ENCODE assay signal across 17 mouse cellular contexts in the genomic region with DNA sequence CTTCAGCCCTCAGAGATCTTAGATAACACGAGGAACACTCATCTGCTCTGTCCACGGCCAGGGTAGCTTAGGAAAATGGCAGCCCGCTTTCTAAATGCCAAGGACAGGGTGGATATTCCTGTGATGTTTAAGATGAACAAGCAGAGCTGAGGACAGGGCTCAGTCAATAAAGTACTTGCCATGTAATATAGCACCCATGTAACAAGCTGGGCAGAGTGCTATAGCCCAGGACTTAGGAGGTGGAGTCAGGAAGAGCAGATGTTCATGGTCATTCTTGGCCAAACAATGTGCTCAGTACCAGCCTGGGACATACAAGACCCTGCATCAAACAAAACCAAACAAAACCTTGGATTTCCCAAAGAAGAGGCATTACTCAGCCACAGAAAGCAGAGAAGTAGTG.
A peak's percentile ranks its signal among the peaks of the same experiment; 100 is the strongest.
DNase-seq lines count a peak whose midpoint lies in the region; ATAC-seq and TF ChIP-seq lines count a peak whose summit lies in the region.
"Had no signal": no experiment of that assay in that cellular context is flagged by ENCODE, and none has a peak within 500 bp of the region (broad histone marks: within the 10 kb centered on the region; RNA-seq: fewer than 3 reads in every experiment).

No protein-coding gene starts in this region.

- no peak for ATAC-seq in hindbrain, embryonic 13.5 days (ENCODE audit: low FRiP score)
- ATAC-seq in hindbrain, postnatal 0 days = no peak
- no peak for ATAC-seq in neural tube, embryonic 15.5 days (ENCODE audit: low FRiP score)
- ATAC-seq: activated CD4-positive, CD25-positive, alpha-beta regulatory T cell, adult 4 months; forebrain, embryonic 16.5 days; Patski had no signal

- H3K4me1 ChIP-seq in hindbrain, embryonic 13.5 days (replicated peaks) = peaks cover 71% of the 10 kb centered on the region
- H3K4me1 ChIP-seq in hindbrain, postnatal 0 days (ENCODE audit: insufficient read depth, low read length) = peaks cover 12% of the 10 kb centered on the region
- peaks cover 63% of the 10 kb centered on the region for H3K4me1 ChIP-seq in neural tube, embryonic 15.5 days

- no peaks in the 10 kb centered on the region for H3K9me3 ChIP-seq in hindbrain, embryonic 13.5 days
- H3K9me3 ChIP-seq in hindbrain, postnatal 0 days (ENCODE audit: low read length) = no peaks in the 10 kb centered on the region
- H3K9me3 ChIP-seq in neural tube, embryonic 15.5 days (replicated peaks) = no peaks in the 10 kb centered on the region
- H3K9me3 ChIP-seq: embryonic facial prominence, embryonic 12.5 days; heart, embryonic 10.5 days had no signal

- intact Hi-C loops in left cerebral cortex, postnatal 4 days (cut with DNase I) = no loop called here
- intact Hi-C loops in left cerebral cortex, postnatal 36 days (cut with DNase I) = no loop called here

- TF ChIP-seq CTCF in hindbrain, postnatal 0 days (IDR thresholded peaks at IDR 0.05; ENCODE audit: low read depth) = no peak

- peak overlapping the region; percentile 25 for H3K27ac ChIP-seq in hindbrain, embryonic 13.5 days
- no peak overlapping the region for H3K27ac ChIP-seq in hindbrain, postnatal 0 days
- peak overlapping the region; percentile 66 for H3K27ac ChIP-seq in neural tube, embryonic 15.5 days (replicated peaks)
- H3K27ac ChIP-seq: embryonic facial prominence, embryonic 12.5 days; heart, embryonic 10.5 days had no signal

- H3K9ac ChIP-seq in hindbrain, embryonic 13.5 days = no peak overlapping the region
- no peak overlapping the region for H3K9ac ChIP-seq in hindbrain, postnatal 0 days (replicated peaks; ENCODE audit: low read length)
- H3K9ac ChIP-seq in neural tube, embryonic 15.5 days (replicated peaks) = no peak overlapping the region
- H3K9ac ChIP-seq: embryonic facial prominence, embryonic 12.5 days had no signal

- no peaks in the 10 kb centered on the region for H3K36me3 ChIP-seq in hindbrain, embryonic 13.5 days
- H3K36me3 ChIP-seq in hindbrain, postnatal 0 days (ENCODE audit: insufficient read depth, low read length) = no peaks in the 10 kb centered on the region
- no peaks in the 10 kb centered on the region for H3K36me3 ChIP-seq in neural tube, embryonic 15.5 days
- H3K36me3 ChIP-seq: embryonic facial prominence, embryonic 12.5 days; heart, embryonic 10.5 days had no signal

- no peak overlapping the region for H3K4me2 ChIP-seq in hindbrain, embryonic 13.5 days
- H3K4me2 ChIP-seq in hindbrain, postnatal 0 days (ENCODE audit: low read depth, low read length) = no peak overlapping the region
- H3K4me2 ChIP-seq in neural tube, embryonic 15.5 days = no peak overlapping the region
- H3K4me2 ChIP-seq: embryonic facial prominence, embryonic 12.5 days had no signal

- peak; percentile 5 for DNase-seq in adrenal gland, postnatal 10 days
- no peak for DNase-seq in adrenal gland, adult 18-20 months (ENCODE audit: low spot score in 2 of 2)
- DNase-seq in hindbrain, postnatal 0 days (ENCODE audit: low spot score) = no peak
- peak; percentile 53 for DNase-seq in left cerebral cortex, postnatal 4 days
- no peak for DNase-seq in left cerebral cortex, postnatal 36 days (ENCODE audit: low spot score in 2 of 2)
- DNase-seq: gastrocnemius, postnatal 10 days; heart, postnatal 10 days; kidney, adult 11 months; kidney, adult 9 months had no signal

- WGBS in hindbrain, embryonic 13.5 days = 83% methylated on average over 3 of the region's 3 CpGs
- 71% methylated on average over 3 of the region's 3 CpGs for WGBS in hindbrain, postnatal 0 days
- 76% methylated on average over 3 of the region's 3 CpGs for WGBS in neural tube, embryonic 15.5 days

- H3K27me3 ChIP-seq in hindbrain, embryonic 13.5 days = 0 out of 2 replicates have a peak, but pooled peaks cover under 1% of the 10 kb centered on the region
- H3K27me3 ChIP-seq in hindbrain, postnatal 0 days (ENCODE audit: insufficient read depth, low read length) = no peaks in the 10 kb centered on the region
- H3K27me3 ChIP-seq in neural tube, embryonic 15.5 days (replicated peaks) = no peaks in the 10 kb centered on the region
- H3K27me3 ChIP-seq: CH12.LX, Patski had no signal

- H3K4me3 ChIP-seq in hindbrain, embryonic 13.5 days = no peak overlapping the region
- no peak overlapping the region for H3K4me3 ChIP-seq in hindbrain, postnatal 0 days (ENCODE audit: low read length)
- no peak overlapping the region for H3K4me3 ChIP-seq in neural tube, embryonic 15.5 days (replicated peaks)
- H3K4me3 ChIP-seq: embryonic facial prominence, embryonic 12.5 days; heart, embryonic 10.5 days had no signal

Comparison
In these comparisons a context has a peak if more than half of its experiments do, and no peak if none do; other contexts are left out.
1. DNase-seq: peak in adrenal gland, postnatal 10 days (single experiment) and left cerebral cortex, postnatal 4 days (single experiment); none in adrenal gland, adult 18-20 months (0 of 2), hindbrain, postnatal 0 days (single experiment) and left cerebral cortex, postnatal 36 days (0 of 2).